Mouse (Mus musculus) cerebellum, adult 9-10 months (tissue): ENCODE measurements around the gene Sox5.
A peak's percentile ranks its signal among the peaks of the same experiment; 100 is the strongest.

Experiments used
- DNase-seq: peaks from one replicate; pipeline ENCODE4 v3.0.0; 2022

Gene Sox5

GRCm38 (mm10) chr6:144075327-144075941 is 706.3 kb downstream of the Sox5 start:
- no peak for DNase-seq

- no peak for DNase-seq
Observed at GRCm38 (mm10) chr6:144074826-144075225, 707.0 kb downstream of the Sox5 start.

GRCm38 (mm10) chr6:144070461-144070860 is 711.3 kb downstream of the Sox5 start:
- no peak for DNase-seq

GRCm38 (mm10) chr6:144067491-144067890 is 714.3 kb downstream of the Sox5 start:
- no peak for DNase-seq

GRCm38 (mm10) chr6:144062428-144062827 is 719.3 kb downstream of the Sox5 start:
- DNase-seq, result no peak

- DNase-seq, result no peak
Observed at GRCm38 (mm10) chr6:144061814-144062213, 720.0 kb downstream of the Sox5 start.

- no peak for DNase-seq
Observed at GRCm38 (mm10) chr6:144057098-144057632, 724.6 kb downstream of the Sox5 start.

GRCm38 (mm10) chr6:144056252-144057097 is 725.3 kb downstream of the Sox5 start:
- DNase-seq, result peak; percentile 42

- no peak for DNase-seq
Observed at GRCm38 (mm10) chr6:144052487-144052886, 729.3 kb downstream of the Sox5 start.

GRCm38 (mm10) chr6:144051316-144051715 is 730.5 kb downstream of the Sox5 start:
- no peak for DNase-seq

GRCm38 (mm10) chr6:144048201-144048924 is 733.4 kb downstream of the Sox5 start:
- DNase-seq, result no peak

- peak; percentile 13 for DNase-seq
Observed at GRCm38 (mm10) chr6:144045503-144045902, 736.3 kb downstream of the Sox5 start.

- no peak for DNase-seq
Observed at GRCm38 (mm10) chr6:144044381-144044780, 737.4 kb downstream of the Sox5 start.

- DNase-seq, result no peak
Observed at GRCm38 (mm10) chr6:144042936-144043335, 738.8 kb downstream of the Sox5 start.

GRCm38 (mm10) chr6:144041941-144042340 is 739.8 kb downstream of the Sox5 start:
- no peak for DNase-seq

- no peak for DNase-seq
Observed at GRCm38 (mm10) chr6:144041188-144041587, 740.6 kb downstream of the Sox5 start.

GRCm38 (mm10) chr6:144040349-144040748 is 741.4 kb downstream of the Sox5 start:
- no peak for DNase-seq

GRCm38 (mm10) chr6:144039221-144039620 is 742.6 kb downstream of the Sox5 start:
- no peak for DNase-seq

GRCm38 (mm10) chr6:144033191-144033590 is 748.6 kb downstream of the Sox5 start:
- no peak for DNase-seq

GRCm38 (mm10) chr6:144016929-144017328 is 764.8 kb downstream of the Sox5 start:
- DNase-seq, result no peak

GRCm38 (mm10) chr6:144011880-144012524 is 769.8 kb downstream of the Sox5 start:
- no peak for DNase-seq

- no peak for DNase-seq
Observed at GRCm38 (mm10) chr6:144010995-144011394, 770.8 kb downstream of the Sox5 start.

- DNase-seq, result no peak
Observed at GRCm38 (mm10) chr6:144010285-144010684, 771.5 kb downstream of the Sox5 start.
